Comparison of ENCODE assay signal across 14 mouse cellular contexts in genomic region chr4:95205372-95205771, GRCm38 (mm10).
"Had no signal": no experiment of that assay in that cellular context is flagged by ENCODE, and none has a peak within 500 bp of the region (broad histone marks: within the 10 kb centered on the region; RNA-seq: fewer than 3 reads in every experiment).

No protein-coding gene starts in this region.

- H3K9ac ChIP-seq: lung, embryonic 15.5 days; midbrain, embryonic 13.5 days; midbrain, embryonic 15.5 days; neural tube, embryonic 12.5 days had no signal

- H3K27ac ChIP-seq: lung, embryonic 15.5 days; midbrain, embryonic 13.5 days; midbrain, embryonic 15.5 days; neural tube, embryonic 12.5 days had no signal

- H3K4me2 ChIP-seq: lung, embryonic 15.5 days; midbrain, embryonic 11.5 days; midbrain, embryonic 13.5 days; midbrain, embryonic 15.5 days; neural tube, embryonic 12.5 days had no signal

- H3K4me1 ChIP-seq: lung, embryonic 15.5 days; midbrain, embryonic 13.5 days; midbrain, embryonic 15.5 days; neural tube, embryonic 12.5 days had no signal

- H3K4me3 ChIP-seq: lung, embryonic 15.5 days; megakaryocyte, embryonic 14.5 days; midbrain, embryonic 13.5 days; midbrain, embryonic 15.5 days; neural tube, embryonic 12.5 days had no signal

- H3K27me3 ChIP-seq: lung, embryonic 15.5 days; megakaryocyte, embryonic 14.5 days; midbrain, embryonic 13.5 days; midbrain, embryonic 15.5 days; neural tube, embryonic 12.5 days had no signal

- ATAC-seq: lung, postnatal 0 days; midbrain, embryonic 13.5 days; midbrain, embryonic 15.5 days had no signal

- DNase-seq: lung, adult 2 months; lung, postnatal 14 days; lung, postnatal 36 days; right cerebral cortex, postnatal 14 days; thymus, adult 2 months; thymus, postnatal 25 days; thymus, postnatal 4 days had no signal

- H3K9me3 ChIP-seq: lung, embryonic 15.5 days; midbrain, embryonic 13.5 days; midbrain, embryonic 15.5 days; neural tube, embryonic 12.5 days had no signal

- H3K36me3 ChIP-seq: lung, embryonic 15.5 days; midbrain, embryonic 13.5 days; midbrain, embryonic 15.5 days; neural tube, embryonic 12.5 days had no signal
